Mouse (Mus musculus): ENCODE measurements around the gene Fggy. TPM values are rescaled to one million over a fixed set of nuclear protein-coding genes. Genes with fewer than 3 reads are reported as not detected.

Gene Fggy
- polyA plus RNA-seq, 1 experiment from 2014 or later = 15.7 TPM

DNA sequence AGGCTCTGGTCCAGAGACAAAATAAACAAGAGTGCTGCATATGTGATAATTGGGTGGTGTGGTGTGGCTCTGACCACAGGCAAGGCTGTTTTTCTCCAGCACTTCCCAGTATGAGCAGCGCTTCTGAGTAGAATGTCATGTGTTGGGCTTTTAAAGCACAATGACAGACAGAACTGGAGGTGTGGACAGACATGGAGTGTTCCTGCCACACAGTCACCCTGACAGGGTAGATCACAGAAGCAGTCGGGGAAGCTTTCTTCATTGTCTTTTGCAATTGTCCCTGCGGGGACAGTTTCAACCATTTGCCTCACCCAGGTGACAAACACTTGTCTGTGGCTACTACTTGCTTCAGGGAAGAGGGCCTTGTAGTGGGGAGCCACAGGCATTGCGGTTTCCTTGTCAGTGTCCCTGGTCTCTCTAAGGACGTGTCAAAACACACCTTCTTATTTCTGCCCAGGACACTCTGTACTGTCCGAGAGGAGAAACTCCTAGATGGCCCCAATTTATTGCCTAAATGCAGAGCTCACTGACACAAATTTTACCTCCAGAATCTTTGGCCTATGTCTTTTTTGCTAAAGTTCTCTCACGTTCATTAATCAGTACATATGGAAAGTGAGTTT lies 183.9 kb downstream of the Fggy start:
- no peaks in the 10 kb centered on the region for H3K36me3 ChIP-seq (ENCODE audit: inconsistent target)
- 73% methylated on average over 7 of the region's 7 CpGs for WGBS (ENCODE audit: missing documents)
- no peak overlapping the region for H3K27ac ChIP-seq
- H3K4me3 ChIP-seq (ENCODE audit: inconsistent target) = no peak overlapping the region
- H3K79me2 ChIP-seq (ENCODE audit: inconsistent target) = no peaks in the 10 kb centered on the region

DNA sequence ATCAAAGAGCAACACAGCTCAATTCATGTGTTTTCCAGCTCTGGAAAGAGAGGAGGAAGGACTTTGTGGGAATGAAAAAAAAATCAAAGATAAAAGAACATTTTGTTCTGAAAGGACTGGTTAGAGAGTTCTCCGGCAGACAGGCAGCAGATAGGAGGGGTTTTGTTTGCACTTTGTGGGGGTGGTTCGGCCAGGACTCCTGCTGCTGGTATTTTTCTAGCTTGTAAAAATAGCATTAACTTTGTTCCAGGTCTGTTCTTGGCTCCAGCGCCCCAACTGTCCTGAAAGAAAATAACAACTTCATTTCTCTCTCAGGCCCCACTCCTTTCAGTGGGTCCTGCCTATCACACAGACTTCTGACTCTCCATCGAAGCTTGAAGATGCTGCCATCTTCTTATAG lies 185.7 kb downstream of the Fggy start:
- 86% methylated on average over 4 of the region's 4 CpGs for WGBS (ENCODE audit: missing documents)
- no peaks in the 10 kb centered on the region for H3K36me3 ChIP-seq (ENCODE audit: inconsistent target)
- no peak overlapping the region for H3K27ac ChIP-seq
- H3K79me2 ChIP-seq (ENCODE audit: inconsistent target) = no peaks in the 10 kb centered on the region
- H3K4me3 ChIP-seq (ENCODE audit: inconsistent target) = no peak overlapping the region

DNA sequence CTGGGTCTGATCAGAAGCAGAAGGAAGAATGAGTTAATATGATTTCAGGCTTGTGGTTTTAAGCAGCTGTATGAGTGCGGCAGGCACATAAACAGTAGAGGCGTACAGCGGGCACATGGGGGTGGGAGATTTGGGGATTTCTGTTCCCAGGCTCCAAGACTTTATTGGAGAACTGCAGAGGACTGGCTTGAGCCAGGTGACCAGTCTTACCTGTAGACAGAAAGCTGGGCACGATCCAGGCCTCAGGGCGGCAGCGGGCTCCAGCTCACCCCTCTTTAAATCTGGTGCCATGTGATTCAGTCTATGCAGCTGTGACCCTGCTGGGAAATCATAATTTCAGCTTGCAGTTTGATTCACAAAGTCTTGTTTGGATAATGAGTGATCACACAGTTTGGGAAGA lies 189.6 kb downstream of the Fggy start:
- 81% methylated on average over 6 of the region's 6 CpGs for WGBS (ENCODE audit: missing documents)
- Histone ChIP-seq H3K36me3 (ENCODE audit: inconsistent target) (no peaks in the 10 kb centered on the region), H3K79me2 (ENCODE audit: inconsistent target) (no peaks in the 10 kb centered on the region), H3K4me3 (ENCODE audit: inconsistent target) (no peak overlapping the region), H3K27ac (no peak overlapping the region)

DNA sequence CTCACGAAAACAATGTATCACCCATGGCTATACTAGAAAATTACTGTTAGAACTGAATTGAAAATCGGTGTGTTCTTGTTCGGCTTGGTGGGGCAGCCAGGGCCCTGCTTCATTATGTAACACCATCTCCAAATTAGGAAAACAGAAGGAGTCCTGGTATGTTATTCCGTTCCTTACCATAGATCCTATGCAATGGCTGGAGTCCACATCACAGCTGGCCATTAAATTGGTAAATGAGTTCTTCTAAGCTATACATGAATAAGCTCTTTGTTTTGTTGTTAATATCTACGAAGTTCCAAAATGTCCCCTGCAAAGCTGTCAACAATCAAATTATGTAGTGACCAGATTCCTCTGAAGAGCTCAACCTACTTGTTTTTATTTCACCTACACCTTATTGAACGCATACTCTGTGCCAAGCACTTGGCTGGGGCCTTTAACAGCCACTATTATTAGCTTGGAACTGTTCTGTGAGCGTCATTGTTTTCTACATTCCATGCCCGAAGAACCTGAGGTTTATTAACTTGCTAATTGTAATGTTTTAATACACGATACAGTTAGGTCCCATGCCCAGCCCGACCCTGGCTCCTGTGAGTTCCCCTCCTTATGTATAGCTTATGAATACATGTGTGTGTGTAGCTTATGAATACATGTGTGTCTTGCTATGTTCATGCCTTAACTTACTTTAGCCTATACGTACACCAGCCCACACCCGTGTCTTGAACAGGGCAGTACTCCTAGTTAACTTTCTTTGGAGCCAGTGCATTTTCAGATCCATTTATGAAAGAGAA lies 190.3 kb downstream of the Fggy start:
- H3K27ac ChIP-seq = no peak overlapping the region
- WGBS (ENCODE audit: missing documents) = 96% methylated on average over 12 of the region's 12 CpGs
- H3K36me3 ChIP-seq (ENCODE audit: inconsistent target) = no peaks in the 10 kb centered on the region
- H3K79me2 ChIP-seq (ENCODE audit: inconsistent target) = no peaks in the 10 kb centered on the region
- H3K4me3 ChIP-seq (ENCODE audit: inconsistent target) = no peak overlapping the region

DNA sequence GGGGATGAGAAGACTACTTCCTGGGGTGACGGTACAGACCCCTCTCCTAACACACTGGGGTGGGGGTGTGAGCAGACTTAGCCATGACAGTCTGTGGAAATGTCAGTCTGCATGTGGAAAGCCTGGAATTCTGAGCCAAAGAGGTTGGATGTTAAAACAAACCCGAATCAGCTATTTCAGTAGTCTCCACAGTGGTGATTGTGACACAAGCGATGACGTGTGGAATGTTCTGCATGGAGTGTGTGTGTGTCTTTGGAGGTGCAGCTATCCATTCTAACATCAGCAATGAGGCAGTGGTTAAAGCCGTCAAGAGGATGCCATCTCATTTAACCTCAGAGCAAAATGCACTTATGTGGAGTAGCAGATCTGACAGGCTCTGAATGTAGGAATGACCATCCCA lies 192.9 kb downstream of the Fggy start:
- H3K36me3 ChIP-seq (ENCODE audit: inconsistent target) = no peaks in the 10 kb centered on the region
- WGBS (ENCODE audit: missing documents) = 94% methylated on average over 5 of the region's 5 CpGs
- no peak overlapping the region for H3K27ac ChIP-seq
- no peak overlapping the region for H3K4me3 ChIP-seq (ENCODE audit: inconsistent target)
- no peaks in the 10 kb centered on the region for H3K79me2 ChIP-seq (ENCODE audit: inconsistent target)

DNA sequence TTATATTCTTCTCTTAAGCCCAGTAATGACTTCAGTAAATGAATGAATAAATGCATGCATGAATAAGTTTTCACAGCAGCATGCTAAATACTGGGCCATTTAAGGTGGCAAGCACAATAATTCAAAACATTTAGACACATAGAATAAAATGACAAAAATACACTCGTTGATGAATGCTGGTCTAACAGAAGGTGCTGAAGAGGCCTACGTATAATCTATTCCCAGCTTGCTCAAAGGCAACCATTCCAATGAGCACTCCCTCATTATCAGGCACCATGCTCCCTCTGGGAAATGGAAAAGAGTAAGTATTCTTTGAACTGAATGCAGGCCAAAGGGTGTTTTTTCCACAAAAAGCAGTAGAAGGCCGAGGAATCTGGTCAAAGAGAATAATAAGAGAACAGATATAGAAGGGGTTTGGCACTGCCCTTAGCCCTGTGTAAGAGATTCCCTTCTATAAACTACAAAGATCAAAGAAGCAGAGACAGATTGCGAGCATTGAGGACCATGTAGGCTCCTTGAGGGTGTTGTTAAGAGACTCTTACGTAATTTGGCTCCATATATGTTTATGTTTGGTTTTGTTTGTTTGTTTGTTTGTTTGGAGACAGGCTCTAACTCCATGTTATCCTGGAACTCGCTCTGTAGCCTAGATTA lies 195.4 kb downstream of the Fggy start:
- Histone ChIP-seq H3K27ac (no peak overlapping the region), H3K79me2 (ENCODE audit: inconsistent target) (no peaks in the 10 kb centered on the region), H3K4me3 (ENCODE audit: inconsistent target) (no peak overlapping the region), H3K36me3 (ENCODE audit: inconsistent target) (no peaks in the 10 kb centered on the region)
- WGBS (ENCODE audit: missing documents) = 90% methylated on average over 6 of the region's 6 CpGs

DNA sequence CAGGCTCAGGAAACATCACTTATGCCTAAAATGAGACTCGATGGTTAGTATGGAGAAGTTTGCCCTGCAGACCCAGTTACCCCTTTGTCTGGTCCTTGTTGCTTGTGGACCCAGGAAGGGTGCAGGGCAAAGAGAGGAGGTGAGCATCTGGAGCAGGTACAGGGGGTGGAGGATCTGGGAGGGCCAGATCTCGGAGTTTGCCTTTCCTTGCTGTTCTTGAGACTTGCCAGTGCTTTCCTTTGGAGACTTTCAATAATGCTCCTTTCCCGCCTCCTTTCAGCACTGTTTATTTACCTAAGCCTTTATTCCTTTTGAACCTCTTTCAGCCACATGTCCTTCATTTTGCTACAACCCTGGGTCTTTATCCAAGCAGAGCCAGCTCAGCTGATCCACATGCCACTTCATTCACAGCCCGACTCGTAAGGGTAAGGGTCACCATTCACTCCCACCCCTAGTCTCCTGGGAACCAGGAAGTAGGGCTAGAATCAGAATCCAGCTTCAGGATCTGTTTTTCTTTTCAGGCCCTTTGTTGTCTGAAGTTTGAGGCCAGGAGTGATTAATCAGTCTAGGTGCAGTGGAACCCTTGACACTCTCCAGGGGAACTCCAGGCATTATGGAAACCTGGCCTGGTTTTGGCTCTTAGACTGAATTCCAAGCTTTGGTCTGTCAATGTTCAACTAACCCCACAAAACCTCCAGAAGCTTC lies 201.9 kb downstream of the Fggy start:
- no peak overlapping the region for H3K4me3 ChIP-seq (ENCODE audit: inconsistent target)
- 96% methylated on average over 5 of the region's 5 CpGs for WGBS (ENCODE audit: missing documents)
- H3K27ac ChIP-seq = no peak overlapping the region
- H3K36me3 ChIP-seq (ENCODE audit: inconsistent target) = no peaks in the 10 kb centered on the region
- H3K79me2 ChIP-seq (ENCODE audit: inconsistent target) = no peaks in the 10 kb centered on the region

DNA sequence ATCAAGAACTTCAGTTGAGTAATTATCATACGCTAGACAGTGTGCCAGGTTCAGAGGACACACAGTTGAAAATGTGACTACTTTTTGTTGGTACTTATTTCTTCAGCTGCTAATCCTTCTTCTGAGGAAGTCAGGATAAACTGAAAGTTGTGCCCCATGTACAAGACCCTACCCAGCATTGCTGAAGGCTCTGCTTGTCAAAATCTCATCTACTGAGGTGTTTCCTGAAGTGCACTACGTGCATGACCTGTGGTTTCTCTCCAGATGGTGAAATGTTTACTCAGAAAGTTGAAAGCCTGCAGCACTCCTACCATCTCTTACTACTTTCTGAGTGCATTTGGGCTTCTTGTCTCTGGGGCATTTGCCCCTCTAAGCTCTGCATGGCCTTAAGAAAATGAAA lies 208.1 kb downstream of the Fggy start:
- Histone ChIP-seq H3K4me3 (ENCODE audit: inconsistent target) (no peak overlapping the region), H3K36me3 (ENCODE audit: inconsistent target) (no peaks in the 10 kb centered on the region)
- WGBS (ENCODE audit: missing documents) = 71% methylated on average over 2 of the region's 2 CpGs

DNA sequence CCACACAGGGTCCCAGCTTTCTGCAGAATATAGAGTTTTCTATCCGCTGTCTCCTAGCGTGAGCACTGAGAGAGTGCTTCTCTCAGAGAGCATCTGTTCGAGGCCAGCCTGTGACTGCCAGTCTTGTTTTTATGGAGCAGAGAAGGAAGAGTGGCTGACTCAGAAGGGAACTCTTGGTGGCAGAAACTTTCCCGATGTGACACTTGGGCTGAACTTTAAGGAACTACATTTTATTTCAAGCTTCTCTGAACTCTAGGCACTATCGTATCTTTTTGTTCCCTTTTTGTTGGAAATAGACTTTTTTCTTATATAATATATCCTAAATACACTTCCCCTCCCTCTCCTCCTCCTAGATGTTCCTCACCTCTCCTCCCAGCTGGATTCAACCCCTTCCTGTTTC lies 213.2 kb downstream of the Fggy start:
- Histone ChIP-seq H3K27ac (peak overlapping the region; percentile 59), H3K79me2 (ENCODE audit: inconsistent target) (no peaks in the 10 kb centered on the region), H3K4me3 (ENCODE audit: inconsistent target) (no peak overlapping the region), H3K36me3 (ENCODE audit: inconsistent target) (no peaks in the 10 kb centered on the region)
- 30% methylated on average over 5 of the region's 5 CpGs for WGBS (ENCODE audit: missing documents)

More for the DNA sequence above, 208.1 kb downstream of the Fggy start:
- H3K27ac ChIP-seq = no peak overlapping the region
- no peaks in the 10 kb centered on the region for H3K79me2 ChIP-seq (ENCODE audit: inconsistent target)

DNA sequence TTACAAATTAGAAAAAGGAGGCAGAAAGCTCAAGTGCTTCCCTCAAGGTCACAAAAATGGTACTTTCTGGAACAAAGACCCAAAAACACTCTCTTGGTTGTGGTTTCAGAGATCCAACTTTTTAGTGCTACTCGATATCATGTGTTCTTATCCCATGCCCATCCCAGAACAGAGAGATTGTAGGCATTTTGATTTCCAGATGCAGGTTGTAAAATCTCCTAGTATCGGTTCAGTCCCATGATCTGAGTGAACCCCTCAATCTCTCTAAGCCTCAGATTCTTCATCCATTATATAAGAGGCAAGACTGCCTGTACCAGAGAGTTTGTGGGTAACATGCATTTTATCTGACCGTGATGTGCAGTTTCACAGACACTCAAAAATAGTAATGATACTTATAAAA lies 214.2 kb downstream of the Fggy start:
- no peak overlapping the region for H3K4me3 ChIP-seq (ENCODE audit: inconsistent target)
- 100% methylated on average over 3 of the region's 3 CpGs for WGBS (ENCODE audit: missing documents)
- no peaks in the 10 kb centered on the region for H3K36me3 ChIP-seq (ENCODE audit: inconsistent target)
- no peaks in the 10 kb centered on the region for H3K79me2 ChIP-seq (ENCODE audit: inconsistent target)
- H3K27ac ChIP-seq = no peak overlapping the region

DNA sequence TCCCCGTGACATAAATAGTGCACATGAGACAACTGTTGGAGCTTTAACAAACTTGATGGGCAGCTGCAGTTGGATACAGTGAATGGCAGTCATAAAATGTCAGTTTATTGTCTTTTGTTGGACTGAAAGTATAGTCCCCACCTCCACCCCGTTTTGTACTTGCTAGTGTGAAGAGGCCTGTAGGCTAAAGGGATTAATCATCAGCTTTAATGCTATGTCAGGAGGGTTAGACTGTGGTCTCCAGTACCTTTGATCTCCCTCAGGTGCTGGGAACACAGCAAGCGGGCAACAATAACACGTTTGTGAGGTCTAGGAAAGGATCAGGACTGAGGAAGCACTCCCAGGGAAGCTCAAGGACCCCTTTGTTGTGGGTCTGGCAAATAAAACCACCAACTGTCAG lies 214.6 kb downstream of the Fggy start:
- H3K36me3 ChIP-seq (ENCODE audit: inconsistent target) = no peaks in the 10 kb centered on the region
- no peak overlapping the region for H3K4me3 ChIP-seq (ENCODE audit: inconsistent target)
- no peaks in the 10 kb centered on the region for H3K79me2 ChIP-seq (ENCODE audit: inconsistent target)
- 93% methylated on average over 4 of the region's 4 CpGs for WGBS (ENCODE audit: missing documents)
- H3K27ac ChIP-seq = no peak overlapping the region

DNA sequence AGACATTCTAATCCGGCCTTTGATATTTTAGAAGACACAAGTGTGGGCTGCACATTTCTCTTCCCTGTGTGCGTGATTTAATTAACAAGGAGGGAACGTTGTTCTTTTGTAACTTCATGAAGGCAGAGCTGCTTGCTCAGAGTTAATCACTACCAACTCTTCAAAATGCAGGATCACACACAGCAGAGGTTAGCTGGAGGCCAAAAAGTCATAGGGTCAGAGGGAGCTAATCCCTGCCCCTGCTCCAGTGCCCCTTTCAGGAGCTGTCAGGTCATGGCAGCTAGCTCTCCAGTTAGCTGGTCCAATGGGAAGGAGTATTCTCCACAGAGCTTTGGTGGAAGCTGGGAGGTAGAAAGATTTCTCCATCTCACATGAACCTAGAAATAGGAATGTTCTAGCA lies 215.4 kb downstream of the Fggy start:
- H3K36me3 ChIP-seq (ENCODE audit: inconsistent target) = no peaks in the 10 kb centered on the region
- H3K27ac ChIP-seq = no peak overlapping the region
- H3K79me2 ChIP-seq (ENCODE audit: inconsistent target) = no peaks in the 10 kb centered on the region
- no peak overlapping the region for H3K4me3 ChIP-seq (ENCODE audit: inconsistent target)
- WGBS (ENCODE audit: missing documents) = 95% methylated on average over 3 of the region's 3 CpGs

DNA sequence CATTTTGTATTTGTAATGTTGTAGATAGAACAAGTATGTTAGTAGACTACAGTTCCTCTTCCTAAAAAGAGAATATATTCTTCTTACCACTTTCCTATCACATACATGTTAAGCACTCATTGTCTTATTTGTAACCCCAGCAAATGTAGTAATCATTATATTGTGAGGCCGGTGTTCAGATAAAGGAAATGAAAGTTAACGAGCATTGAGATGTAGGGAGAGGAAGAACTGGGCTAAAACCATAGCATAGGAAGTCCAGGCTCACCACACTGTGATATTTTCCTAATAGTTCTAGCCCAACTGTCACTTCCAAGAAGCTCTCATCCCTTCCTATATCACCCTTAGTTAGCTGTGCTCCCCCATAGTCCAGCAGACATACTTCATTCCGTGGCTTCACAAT lies 218.3 kb downstream of the Fggy start:
- peak overlapping the region; percentile 17 for H3K27ac ChIP-seq
- H3K36me3 ChIP-seq (ENCODE audit: inconsistent target) = no peaks in the 10 kb centered on the region
- WGBS (ENCODE audit: missing documents) = 18% methylated on average over 3 of the region's 3 CpGs
- no peaks in the 10 kb centered on the region for H3K79me2 ChIP-seq (ENCODE audit: inconsistent target)
- no peak overlapping the region for H3K4me3 ChIP-seq (ENCODE audit: inconsistent target)

DNA sequence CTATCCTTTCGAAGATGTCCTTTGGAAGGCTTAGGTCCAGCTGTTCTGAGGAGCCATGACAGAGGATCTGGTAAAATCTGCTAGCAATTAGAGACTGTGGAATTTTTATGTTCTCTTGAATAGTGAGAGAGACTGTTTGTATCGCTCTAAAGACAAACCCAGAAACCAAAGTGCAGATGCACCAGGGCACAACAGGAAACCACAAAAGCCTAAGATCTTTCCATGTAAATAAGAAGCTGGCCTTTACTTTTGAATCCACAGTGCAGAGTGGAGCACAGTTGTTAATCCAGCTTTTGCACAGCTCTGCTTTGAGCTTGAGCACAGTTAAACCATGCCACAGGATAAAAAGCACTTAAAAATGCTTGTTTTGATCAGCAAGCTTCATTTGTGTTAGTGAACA lies 220.5 kb downstream of the Fggy start:
- H3K79me2 ChIP-seq (ENCODE audit: inconsistent target) = no peaks in the 10 kb centered on the region
- H3K27ac ChIP-seq = 0 out of 2 replicates have a peak overlapping the region, but pooled peaks have one; percentile 10
- WGBS (ENCODE audit: missing documents) = 50% methylated on average over 2 of the region's 2 CpGs
- H3K36me3 ChIP-seq (ENCODE audit: inconsistent target) = no peaks in the 10 kb centered on the region
- H3K4me3 ChIP-seq (ENCODE audit: inconsistent target) = no peak overlapping the region

DNA sequence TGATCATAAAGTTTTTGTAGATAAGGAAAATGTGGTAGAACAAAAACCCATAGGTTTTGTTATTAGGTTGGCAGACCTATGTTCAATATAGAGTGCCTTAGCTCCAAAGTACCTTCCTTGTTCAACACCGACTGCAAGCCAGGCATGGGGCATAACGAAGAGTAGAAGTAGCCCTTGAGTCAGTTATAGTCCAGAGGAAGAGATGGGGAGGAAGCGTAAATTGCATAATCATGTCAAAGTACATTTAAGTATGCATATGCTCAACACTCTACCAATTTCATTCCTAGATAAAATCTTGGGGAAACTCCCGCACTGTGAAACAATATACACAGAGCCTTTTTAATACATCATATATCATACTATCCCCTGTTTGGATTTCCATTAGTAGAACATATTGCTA lies 221.2 kb downstream of the Fggy start:
- Histone ChIP-seq H3K79me2 (ENCODE audit: inconsistent target) (no peaks in the 10 kb centered on the region), H3K4me3 (ENCODE audit: inconsistent target) (no peak overlapping the region), H3K36me3 (ENCODE audit: inconsistent target) (no peaks in the 10 kb centered on the region), H3K27ac (no peak overlapping the region)
- 13% methylated on average over 4 of the region's 4 CpGs for WGBS (ENCODE audit: missing documents)
